Mouse (Mus musculus) kidney, embryonic 14.5 days (tissue): Measurements from ENCODE around the gene Trim50. TPM values are rescaled to one million over a fixed set of nuclear protein-coding genes. Genes with fewer than 3 reads are reported as not detected.

Source experiments
- ATAC-seq: fragments of 200-750 bp; cut with Nextera tagmentation; 2 replicates; pipeline ENCODE4 v1.8.0; 2017; ENCODE audit warnings: moderate number of reproducible peaks, mild to moderate bottlenecking, moderate TSS enrichment, moderate library complexity; ENCODE audit not compliant: low FRiP score, low TSS enrichment
- H3K27ac ChIP-seq: fragments of 300-500 bp; sonication (generic); 2 replicates; pipeline ENCODE4 v1.5.1; 2014; ENCODE audit warnings: low read depth, mild to moderate bottlenecking, low read length, moderate library complexity, mixed read lengths
- H3K27me3 ChIP-seq: fragments of 300-500 bp; sonication (generic); 2 replicates; pipeline ENCODE4 v1.6.1; 2014; ENCODE audit warnings: mild to moderate bottlenecking, low read length; ENCODE audit not compliant: control insufficient read depth, insufficient read depth
- H3K36me3 ChIP-seq: fragments of 300-500 bp; sonication (generic); 2 replicates; pipeline ENCODE4 v1.6.1; 2014; ENCODE audit warnings: low read length, mixed read lengths; ENCODE audit not compliant: control insufficient read depth, insufficient read depth
- H3K4me1 ChIP-seq: fragments of 300-500 bp; sonication (generic); 2 replicates; pipeline ENCODE4 v1.6.1; 2014; ENCODE audit warnings: low read length, mixed read lengths; ENCODE audit not compliant: control insufficient read depth, insufficient read depth
- H3K4me2 ChIP-seq: fragments of 300-500 bp; sonication (generic); replicated peaks from 2 replicates; pipeline ENCODE4 v1.6.1; 2014; ENCODE audit warnings: low read depth, mild to moderate bottlenecking, low read length
- H3K4me3 ChIP-seq: fragments of 300-500 bp; sonication (generic); 2 replicates; pipeline ENCODE4 v1.5.1; 2014; ENCODE audit warnings: mild to moderate bottlenecking, low read length
- H3K9ac ChIP-seq: fragments of 300-500 bp; sonication (generic); 2 replicates; pipeline ENCODE4 v1.6.1; 2014; ENCODE audit warnings: low read depth, mild to moderate bottlenecking, low read length, moderate library complexity
- H3K9me3 ChIP-seq: fragments of 300-500 bp; sonication (generic); 2 replicates; pipeline ENCODE4 v1.6.1; 2016; ENCODE audit warnings: low read length; ENCODE audit not compliant: control insufficient read depth
- WGBS: fragments of 180-500 bp; shearing (Covaris S2); extraction: QIAGEN DNeasy Blood & Tissue Kit; methylation state at CpG from one replicate; pipeline ENCODE4 v1.1.7; 2014; 5-methylcytosine and 5-hydroxymethylcytosine counted together
- microRNA-seq: library from miRNA; unstranded; fragments of <30 nt; microRNA quantifications from one replicate; pipeline ENCODE4, GENCODE M21; 2016
- polyA plus RNA-seq: library from polyadenylated mRNA; unstranded; fragments of >200 nt; fragmentation: Nextera tagmentation; extraction: Ambion mirVana; gene quantifications from 2 replicates; pipeline ENCODE4 v1.2.1, GENCODE M21; 2014

Gene Trim50
- polyA plus RNA-seq, 1 experiment from 2014 or later, result not detected

DNA sequence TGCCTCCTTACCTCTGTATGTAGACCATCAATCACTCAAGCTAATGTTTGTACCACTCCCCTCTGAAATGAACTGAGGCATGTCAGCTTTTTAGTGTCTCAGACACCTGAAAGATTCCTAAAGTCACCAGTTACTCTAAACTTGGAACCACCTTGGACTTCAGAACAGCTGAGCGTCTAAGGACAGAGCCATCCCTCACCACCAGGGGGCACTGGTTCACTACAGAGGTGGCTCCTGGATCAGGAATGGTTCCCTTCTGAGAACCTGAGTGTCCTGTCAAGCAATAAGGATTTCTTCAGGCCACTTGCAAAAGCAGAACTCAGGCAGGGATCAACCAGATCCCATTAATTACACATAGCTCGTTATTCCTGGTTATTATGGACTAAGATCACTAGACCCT lies 47.1 kb downstream of the Trim50 start:
- Histone ChIP-seq H3K4me2 (no peak overlapping the region), H3K9me3 (peaks cover 2% of the 10 kb centered on the region; the same call in 1 of the 2 replicates), H3K4me3 (no peak overlapping the region), H3K27me3 (no peaks in the 10 kb centered on the region), H3K36me3 (no peaks in the 10 kb centered on the region), H3K9ac (no peak overlapping the region), H3K4me1 (no peaks in the 10 kb centered on the region), H3K27ac (no peak overlapping the region)
- 5% methylated on average over 2 of the region's 2 CpGs for WGBS
- peak; percentile 63 for ATAC-seq

- ATAC-seq, result peak; percentile 41; the same call in 1 of the 2 replicates
- WGBS, result 32% methylated on average over 20 of the region's 20 CpGs
These were observed 51.5 kb downstream of the Trim50 start for GRCm38 (mm10) chr5:135404623-135405022.

GRCm38 (mm10) chr5:135405437-135405836 lies 52.3 kb downstream of the Trim50 start:
- 85% methylated on average over 9 of the region's 9 CpGs for WGBS

More at GRCm38 (mm10) chr5:135404623-135405022, 51.5 kb downstream of the Trim50 start:
- Histone ChIP-seq H3K36me3 (peaks cover 8% of the 10 kb centered on the region; the same call in 1 of the 2 replicates), H3K9me3 (peaks cover 2% of the 10 kb centered on the region; the same call in 1 of the 2 replicates), H3K27ac (no peak overlapping the region), H3K4me3 (no peak overlapping the region), H3K4me1 (no peaks in the 10 kb centered on the region), H3K27me3 (no peaks in the 10 kb centered on the region), H3K9ac (no peak overlapping the region), H3K4me2 (no peak overlapping the region)

DNA sequence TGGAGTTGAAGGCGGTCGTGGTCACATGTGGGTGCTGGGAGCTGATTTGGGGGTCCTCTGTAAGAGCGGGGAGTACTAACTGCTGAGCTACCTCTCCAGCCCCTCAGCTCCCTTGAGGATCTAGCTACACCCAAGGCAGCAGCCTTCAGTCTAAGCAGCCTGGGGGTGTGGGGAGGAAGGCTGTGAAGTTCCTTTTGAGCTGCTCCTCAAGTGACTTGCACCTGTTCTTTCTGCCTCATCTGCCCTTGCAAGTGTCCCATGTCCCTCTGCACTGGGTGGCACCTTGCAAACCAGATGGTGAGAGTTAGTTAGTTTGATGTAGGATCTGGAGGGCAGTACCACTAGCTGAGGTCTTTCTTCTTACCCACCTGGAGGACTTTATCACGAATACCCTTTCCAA lies 55.0 kb downstream of the Trim50 start:
- Histone ChIP-seq H3K27ac (no peak overlapping the region), H3K27me3 (no peaks in the 10 kb centered on the region), H3K9me3 (no peaks in the 10 kb centered on the region), H3K9ac (no peak overlapping the region), H3K4me2 (no peak overlapping the region), H3K4me3 (no peak overlapping the region), H3K4me1 (no peaks in the 10 kb centered on the region), H3K36me3 (peaks cover 31% of the 10 kb centered on the region)
- no peak for ATAC-seq
- WGBS, result 88% methylated on average over 4 of the region's 4 CpGs

More at GRCm38 (mm10) chr5:135405437-135405836, 52.3 kb downstream of the Trim50 start:
- Histone ChIP-seq H3K9ac (no peak overlapping the region), H3K27ac (no peak overlapping the region), H3K4me2 (no peak overlapping the region), H3K4me1 (no peaks in the 10 kb centered on the region), H3K36me3 (peaks cover 15% of the 10 kb centered on the region; the same call in 1 of the 2 replicates), H3K9me3 (peaks cover 2% of the 10 kb centered on the region; the same call in 1 of the 2 replicates), H3K4me3 (no peak overlapping the region), H3K27me3 (no peaks in the 10 kb centered on the region)
- ATAC-seq, result no peak

DNA sequence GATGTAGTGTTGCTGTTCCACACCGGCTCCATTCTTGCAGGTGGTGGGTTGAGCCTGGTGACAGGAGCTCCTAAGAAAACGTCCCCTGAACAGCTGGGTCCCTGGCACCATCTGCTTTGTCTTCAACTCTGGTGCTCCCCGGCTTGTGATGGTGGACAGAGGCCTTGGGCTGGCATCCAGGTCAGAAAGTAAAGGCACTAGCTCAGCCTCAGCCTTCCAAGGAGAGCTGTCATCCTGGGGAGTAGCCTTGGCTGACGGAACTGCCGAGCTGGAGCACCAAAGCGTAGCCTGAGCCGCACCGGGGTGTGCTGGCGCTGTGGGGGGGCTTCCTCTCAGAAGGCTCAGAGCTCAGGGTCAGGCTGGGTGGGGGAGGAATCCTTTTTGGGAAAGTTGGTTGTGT lies 57.2 kb downstream of the Trim50 start:
- no peak overlapping the region for H3K4me3 ChIP-seq
- no peak overlapping the region for H3K4me2 ChIP-seq
- 84% methylated on average over 9 of the region's 9 CpGs for WGBS
- H3K27me3 ChIP-seq, result no peaks in the 10 kb centered on the region
- no peak overlapping the region for H3K27ac ChIP-seq
- H3K4me1 ChIP-seq, result no peaks in the 10 kb centered on the region
- ATAC-seq, result no peak
- no peak overlapping the region for H3K9ac ChIP-seq
- H3K36me3 ChIP-seq, result peaks cover 50% of the 10 kb centered on the region
- H3K9me3 ChIP-seq, result no peaks in the 10 kb centered on the region

Small RNA genes lying within 50 kb of the gene (microRNA-seq; reads per million reads assigned to microRNA genes)
- 1.1 reads per million for gene Mir7033

Other genes with a start within 250 kb of the Trim50 start
- gene Tbl2, start 203.6 kb upstream of the Trim50 start, polyA plus RNA-seq, result 11.9 and 24.5 TPM in 2 replicates
- gene Bcl7b, start 185.0 kb upstream of the Trim50 start, polyA plus RNA-seq, result 47.9 and 56.1 TPM in 2 replicates
- 35.8 and 68.8 TPM in 2 replicates for gene Baz1b, start 166.0 kb upstream of the Trim50 start, polyA plus RNA-seq
- 0.54 and 1.1 TPM in 2 replicates for gene Fzd9, start 102.1 kb upstream of the Trim50 start, polyA plus RNA-seq
- gene Fkbp6, start 3.3 kb upstream of the Trim50 start, polyA plus RNA-seq, result not detected in 2 replicates
- 27.1 and 29.2 TPM in 2 replicates for gene Nsun5, start 16.7 kb downstream of the Trim50 start, polyA plus RNA-seq
- 15.5 and 20.7 TPM in 2 replicates for gene Pom121, start 41.3 kb downstream of the Trim50 start, polyA plus RNA-seq
- 34.9 and 61.7 TPM in 2 replicates for gene Hip1, start 191.8 kb downstream of the Trim50 start, polyA plus RNA-seq
- not detected in 2 replicates for gene Ccl26, start 210.3 kb downstream of the Trim50 start, polyA plus RNA-seq
- gene Ccl24, start 219.8 kb downstream of the Trim50 start, polyA plus RNA-seq, result 0.43 and 2.3 TPM in 2 replicates